Mouse (Mus musculus) layer of hippocampus, adult 11-12 months (tissue): Measurements from ENCODE around the gene Olfr16.

ENCODE experiments used
- DNase-seq: peaks from one replicate; pipeline ENCODE4 v3.0.0; 2022; ENCODE audit warnings: low spot score

The Olfr16 gene

DNA sequence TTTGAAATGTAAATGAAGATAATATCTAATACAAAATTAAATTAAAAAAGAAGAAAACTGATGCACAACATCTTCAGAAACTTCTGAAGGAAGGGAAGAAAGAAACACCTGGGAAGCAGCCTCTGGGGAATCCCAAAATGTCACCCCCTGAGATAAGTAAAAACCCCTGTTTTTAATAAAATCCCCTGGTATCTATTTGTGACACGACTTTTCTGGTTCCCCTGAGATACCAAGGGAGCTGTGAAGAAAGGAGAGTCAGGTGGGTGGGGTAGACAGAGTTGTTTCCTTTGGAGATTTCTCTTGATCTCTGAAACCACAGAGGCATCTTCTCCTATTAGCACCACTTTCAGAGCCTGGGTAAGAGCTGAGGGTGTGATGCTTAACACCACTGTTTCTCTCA, at the start of gene Olfr16:
TSS of gene Olfr16 (plus strand) at position 250 of the 400 bp plus-strand sequence.
- no peak for DNase-seq

DNA sequence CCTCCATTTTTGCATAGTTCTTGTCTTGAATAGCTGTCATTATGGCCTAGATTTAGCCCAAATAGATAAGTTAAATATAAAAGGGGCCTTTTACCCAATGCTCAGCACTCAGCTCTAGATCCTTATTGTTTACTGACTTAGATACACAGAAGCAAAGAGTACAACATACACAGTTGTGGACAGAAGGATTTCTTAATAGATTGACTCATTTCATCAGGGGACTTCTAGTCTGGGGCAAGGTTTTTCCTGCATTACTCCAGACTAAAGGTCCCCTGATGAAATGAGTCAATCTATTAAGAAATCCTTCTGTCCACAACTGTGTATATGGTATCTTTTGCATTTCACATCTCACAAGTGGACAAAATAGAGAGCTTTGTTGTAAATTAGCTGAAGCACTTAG, 46.9 kb upstream of the Olfr16 start:
- no peak for DNase-seq

DNA sequence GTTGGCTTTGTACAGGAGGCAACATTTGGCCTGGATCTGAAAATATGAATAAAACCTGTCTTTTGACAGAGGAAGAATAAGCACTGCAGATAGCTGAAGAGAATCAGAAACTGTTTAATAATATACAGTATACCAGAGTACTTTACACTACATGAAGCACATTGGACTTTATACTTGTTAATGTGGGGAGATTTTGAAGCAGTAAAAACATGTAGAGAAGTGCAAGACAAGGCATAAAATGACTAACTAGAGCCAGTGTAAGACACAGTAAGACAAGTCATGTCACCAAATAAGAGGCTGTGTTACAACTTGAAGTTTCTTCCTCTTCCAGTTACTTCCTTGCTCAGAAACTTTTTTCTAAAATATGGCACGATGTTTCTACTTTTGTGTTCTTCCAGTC, 33.1 kb upstream of the Olfr16 start:
- DNase-seq: no peak

- DNase-seq: no peak
These were observed 31.8 kb upstream of the Olfr16 start for GRCm38 (mm10) chr1:172918450-172918849.

GRCm38 (mm10) chr1:172932197-172932596, 18.0 kb upstream of the Olfr16 start:
- no peak for DNase-seq

DNA sequence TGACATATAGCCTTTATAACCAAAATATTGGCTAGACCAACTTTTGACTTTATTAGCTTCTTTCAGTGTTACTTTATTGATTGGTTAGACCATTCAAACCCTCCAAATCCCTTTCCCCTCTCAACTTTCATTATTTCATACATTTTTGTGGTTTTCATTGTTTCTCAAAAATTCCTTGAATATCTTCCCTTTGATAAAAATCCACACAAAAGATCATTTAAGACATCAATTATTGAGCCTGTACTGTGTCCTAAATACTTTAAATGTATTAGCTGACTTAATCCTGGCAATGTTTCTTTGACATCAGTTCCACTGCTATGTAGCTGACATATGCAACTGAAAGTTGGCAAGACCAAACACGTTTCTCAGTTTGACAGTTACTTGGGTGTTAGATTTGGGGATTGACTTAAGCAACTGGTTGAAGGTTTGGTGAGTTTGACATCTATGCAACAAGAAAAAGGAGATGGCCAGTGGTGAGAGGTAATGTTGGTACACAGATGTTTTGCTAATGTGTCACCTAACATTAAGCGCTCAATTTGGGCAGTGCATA, 1.0 kb downstream of the Olfr16 start:
- DNase-seq: no peak

DNA sequence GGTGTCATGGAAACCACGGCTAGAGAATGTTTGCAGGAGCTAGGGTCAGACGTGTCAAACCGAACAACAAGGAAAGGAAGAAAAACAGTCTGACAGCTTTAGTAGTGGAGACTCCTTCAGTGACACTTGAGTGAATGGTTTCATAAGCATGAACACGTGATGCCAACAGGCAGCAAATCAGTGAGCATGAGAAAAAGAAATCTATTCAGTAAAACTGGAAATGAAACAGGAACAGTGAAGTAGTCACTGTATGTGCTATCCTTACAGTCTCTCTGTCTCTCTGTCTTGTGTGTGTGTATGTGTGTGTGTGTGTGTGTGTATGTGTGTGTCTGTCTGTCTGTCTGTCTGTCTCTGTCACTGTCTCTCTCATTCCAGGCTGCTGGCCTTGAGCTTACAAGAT, 5.2 kb downstream of the Olfr16 start:
- DNase-seq: no peak

- peak; percentile 19 for DNase-seq
These were observed 10.2 kb downstream of the Olfr16 start for GRCm38 (mm10) chr1:172960452-172960851.

DNA sequence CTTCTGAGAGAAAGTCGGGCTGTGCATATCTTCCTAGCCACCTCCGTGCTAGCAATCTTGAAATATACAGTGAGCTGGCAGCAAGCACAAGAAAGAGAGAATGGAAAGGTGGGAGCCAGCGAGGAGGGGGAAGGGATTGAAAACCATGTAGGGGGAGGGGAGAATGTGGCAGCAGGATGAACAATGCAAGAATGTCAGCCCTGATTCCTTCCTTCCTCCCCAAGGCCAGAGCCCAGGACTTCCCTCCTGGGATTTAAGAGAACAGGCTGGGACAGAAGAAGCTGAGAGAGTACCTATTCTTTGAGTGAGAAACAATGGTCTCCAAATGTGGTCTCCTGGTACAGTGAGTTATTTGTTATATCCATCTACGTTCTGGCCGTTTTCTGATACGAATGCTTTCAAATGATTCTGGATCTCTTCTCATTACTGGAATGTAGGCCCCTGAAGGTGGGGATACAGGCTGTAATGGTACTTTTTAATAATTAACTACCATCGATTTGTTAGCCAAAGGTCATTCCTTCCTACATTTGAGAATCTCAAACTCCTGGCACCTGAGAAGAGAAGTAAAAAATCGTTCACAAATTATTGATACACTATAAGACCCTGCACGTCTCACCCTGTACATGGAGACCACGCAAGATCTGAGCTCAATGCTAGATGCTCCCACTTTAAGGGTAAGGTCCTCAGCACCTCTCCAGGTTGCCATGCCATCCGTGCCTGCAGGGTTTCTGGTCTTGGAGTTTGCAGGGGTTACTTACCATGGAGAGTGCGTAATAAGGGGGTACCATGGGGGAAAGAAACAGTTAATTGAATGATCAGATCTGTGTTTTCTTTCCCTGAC, 39.8 kb downstream of the Olfr16 start:
- DNase-seq: no peak

DNA sequence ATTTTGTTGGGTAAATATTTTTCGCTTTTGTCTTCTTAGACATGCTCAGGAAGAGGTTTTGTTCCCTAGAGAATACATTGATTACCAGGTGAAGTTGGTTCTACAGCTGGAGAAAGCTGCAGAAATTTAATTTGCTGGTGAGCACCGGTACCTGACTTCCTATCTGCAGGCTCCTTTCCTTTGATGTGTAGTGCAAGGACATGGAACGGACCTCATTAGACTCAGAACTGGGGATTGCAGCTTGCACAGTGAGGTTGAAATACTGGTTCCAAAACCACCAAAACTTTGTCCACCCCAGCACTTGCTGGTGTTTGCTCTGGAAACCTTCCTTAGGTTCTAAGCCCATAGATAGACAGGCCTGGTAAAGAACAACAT, 40.4 kb downstream of the Olfr16 start:
- DNase-seq: no peak
